Mouse (Mus musculus) left cerebral cortex, postnatal 14 days (tissue): ENCODE results near the gene Ptges3. TPM values are rescaled to one million over a fixed set of nuclear protein-coding genes. Genes with fewer than 3 reads are reported as not detected.

Experiments used
- microRNA-seq, 2 experiments: library from miRNA; unstranded; fragments of <30 nt; microRNA quantifications; one replicate each; pipeline ENCODE4 v1.2.0; 2022
- total RNA-seq, 2 experiments: library from RNA; stranded (reverse); gene quantifications; 2 replicates each; pipeline ENCODE4 v1.2.3; 2021

The Ptges3 gene
- total RNA-seq, 2 experiments from 2014 or later, result 131 to 134 TPM

Small RNA genes lying within 50 kb of the gene (microRNA-seq; reads per million reads assigned to microRNA genes)
- 10.3 to 24.2 reads per million in 2 experiments for gene Mir677

Other genes starting within 250 kb of the Ptges3 start
- gene Rdh19, start 209.0 kb upstream of the Ptges3 start, total RNA-seq, result not detected
- not detected for gene Rdh16f2, start 192.5 kb upstream of the Ptges3 start, total RNA-seq
- gene Rdh7, start 170.1 kb upstream of the Ptges3 start, total RNA-seq, result not detected
- not detected for gene Sdr9c7, start 160.4 kb upstream of the Ptges3 start, total RNA-seq
- not detected for gene Hsd17b6, start 51.3 kb upstream of the Ptges3 start, total RNA-seq
- 1 to 10 TPM; 6.4 to 7.2 TPM for gene Prim1, start 43.8 kb upstream of the Ptges3 start, total RNA-seq
- 100 to 1,000 TPM; 306 to 320 TPM for gene Naca, start 23.4 kb upstream of the Ptges3 start, total RNA-seq
- gene Atp5b, start 24.3 kb downstream of the Ptges3 start, total RNA-seq, result 1,000 to 10,000 TPM; 1,697 to 1,804 TPM
- gene Baz2a, start 32.6 kb downstream of the Ptges3 start, total RNA-seq, result 10 to 100 TPM; 30.6 to 32.4 TPM
- 10 to 100 TPM in 1 of 2 experiments, 1 to 10 TPM in 1; 9.2 to 10.8 TPM for gene Rbms2, start 121.3 kb downstream of the Ptges3 start, total RNA-seq
- gene Gls2, start 135.5 kb downstream of the Ptges3 start, total RNA-seq, result 10 to 100 TPM; 21.3 to 22.6 TPM
- gene Spryd4, start 152.9 kb downstream of the Ptges3 start, total RNA-seq, result 10 to 100 TPM; 10.7 to 11.3 TPM
- gene Mip, start 166.9 kb downstream of the Ptges3 start, total RNA-seq, result not detected
- gene Timeless, start 173.1 kb downstream of the Ptges3 start, total RNA-seq, result 1 to 10 TPM; 7.2 to 9.9 TPM
- gene Apon, start 195.1 kb downstream of the Ptges3 start, total RNA-seq, result not detected
- not detected for gene Apof, start 209.7 kb downstream of the Ptges3 start, total RNA-seq
- gene Stat2, start 211.6 kb downstream of the Ptges3 start, total RNA-seq, result 10 to 100 TPM; 19.0 to 21.1 TPM
- gene Il23a, start 239.8 kb downstream of the Ptges3 start, total RNA-seq, result 1 to 10 TPM in 1 of 2 experiments, under 1 TPM in 1; 0.97 to 1.4 TPM
- 10 to 100 TPM; 13.3 to 13.4 TPM for gene Pan2, start 244.4 kb downstream of the Ptges3 start, total RNA-seq